Mouse (Mus musculus): ENCODE measurements around the gene Spcs2. TPM values are rescaled to one million over a fixed set of nuclear protein-coding genes. Genes with fewer than 3 reads are reported as not detected.

Gene Spcs2
- polyA plus RNA-seq, 1 experiment from 2014 or later: 386 TPM

DNA sequence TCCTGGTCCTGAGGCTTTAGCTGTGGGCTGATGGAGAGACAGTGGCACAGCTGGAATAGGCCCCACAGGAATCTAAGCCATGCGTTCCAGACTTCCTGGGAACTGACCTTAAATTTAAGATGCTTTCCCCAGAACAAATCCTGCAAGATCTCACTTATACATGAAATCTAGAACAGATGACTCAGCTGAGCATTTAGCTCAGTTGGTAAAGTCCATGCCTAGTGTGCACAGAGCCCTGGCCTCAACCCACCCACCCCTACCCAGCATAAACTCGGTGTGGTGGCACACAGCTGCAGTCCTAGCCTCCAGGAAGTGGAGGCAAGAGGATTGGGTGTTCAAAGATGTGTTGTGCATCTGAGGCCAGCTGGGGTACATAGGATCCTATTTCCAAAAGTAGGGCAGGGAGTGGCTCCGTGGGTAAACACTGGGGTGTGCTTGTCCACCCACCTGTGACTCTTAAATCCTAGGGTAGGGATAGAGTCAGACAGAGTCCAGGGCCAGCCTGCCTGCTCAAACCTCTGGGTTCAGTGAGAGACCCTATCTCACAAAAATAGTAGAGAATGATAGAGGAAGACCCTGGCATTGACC is 27.0 kb upstream of the Spcs2 start:
- H3K4me1 ChIP-seq: no peaks in the 10 kb centered on the region
- H3K9ac ChIP-seq: no peak overlapping the region
- no peak overlapping the region for H3K27ac ChIP-seq
- no peak overlapping the region for H3K4me3 ChIP-seq (replicated peaks)
- no peaks in the 10 kb centered on the region for H3K27me3 ChIP-seq (replicated peaks)
- no peaks in the 10 kb centered on the region for H3K36me3 ChIP-seq
- no peak for ATAC-seq (ENCODE audit: insufficient read depth, low FRiP score, low read depth)
- H3K4me2 ChIP-seq: no peak overlapping the region
- no peaks in the 10 kb centered on the region for H3K9me3 ChIP-seq
- 69% methylated on average over 3 of the region's 3 CpGs for WGBS

DNA sequence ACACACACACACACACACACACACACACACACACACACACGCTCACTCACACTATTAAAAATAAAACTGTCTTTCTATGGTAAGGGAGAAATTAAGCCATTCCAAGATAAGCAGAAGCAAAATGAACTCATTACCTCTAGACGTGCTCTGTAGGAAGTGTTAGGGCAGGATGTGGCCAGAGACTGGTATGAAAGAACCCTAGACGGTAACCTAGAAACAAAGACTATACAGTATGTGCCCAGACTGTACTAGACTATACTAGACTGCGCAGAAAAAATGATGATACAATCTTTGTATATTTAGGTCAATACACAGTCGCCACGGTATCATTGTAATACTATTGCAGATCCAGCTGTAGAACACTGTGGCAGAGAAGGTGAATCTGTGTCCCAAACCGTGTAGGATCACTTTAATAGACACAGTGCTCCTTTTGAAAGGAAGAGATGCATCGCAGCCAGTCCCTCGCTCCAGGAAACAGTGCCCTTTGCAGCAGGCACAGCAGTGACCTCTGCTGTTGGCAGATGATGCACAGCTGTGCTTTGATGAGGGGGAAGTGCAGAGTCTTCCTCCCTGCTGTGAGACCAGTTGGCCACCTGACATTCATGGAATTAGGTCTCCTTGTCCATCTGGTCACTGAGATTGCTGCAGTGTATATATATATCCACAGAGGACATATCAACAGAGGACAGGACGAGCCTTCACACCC is 26.1 kb upstream of the Spcs2 start:
- no peaks in the 10 kb centered on the region for H3K9me3 ChIP-seq
- H3K4me3 ChIP-seq (replicated peaks): no peak overlapping the region
- no peak overlapping the region for H3K9ac ChIP-seq
- no peak overlapping the region for H3K4me2 ChIP-seq
- no peak for ATAC-seq (ENCODE audit: insufficient read depth, low FRiP score, low read depth)
- H3K27ac ChIP-seq: no peak overlapping the region
- no peaks in the 10 kb centered on the region for H3K36me3 ChIP-seq
- no peaks in the 10 kb centered on the region for H3K27me3 ChIP-seq (replicated peaks)
- H3K4me1 ChIP-seq: no peaks in the 10 kb centered on the region
- 44% methylated on average over 10 of the region's 10 CpGs for WGBS

GRCm38 (mm10) chr7:99887743-99888142 is 24.5 kb upstream of the Spcs2 start:
- H3K27me3 ChIP-seq (replicated peaks): no peaks in the 10 kb centered on the region
- ATAC-seq (ENCODE audit: insufficient read depth, low FRiP score, low read depth): no peak
- H3K9ac ChIP-seq: no peak overlapping the region
- no peaks in the 10 kb centered on the region for H3K36me3 ChIP-seq
- H3K27ac ChIP-seq: no peak overlapping the region
- H3K9me3 ChIP-seq: no peaks in the 10 kb centered on the region
- H3K4me1 ChIP-seq: no peaks in the 10 kb centered on the region
- H3K4me3 ChIP-seq (replicated peaks): no peak overlapping the region
- H3K4me2 ChIP-seq: no peak overlapping the region

DNA sequence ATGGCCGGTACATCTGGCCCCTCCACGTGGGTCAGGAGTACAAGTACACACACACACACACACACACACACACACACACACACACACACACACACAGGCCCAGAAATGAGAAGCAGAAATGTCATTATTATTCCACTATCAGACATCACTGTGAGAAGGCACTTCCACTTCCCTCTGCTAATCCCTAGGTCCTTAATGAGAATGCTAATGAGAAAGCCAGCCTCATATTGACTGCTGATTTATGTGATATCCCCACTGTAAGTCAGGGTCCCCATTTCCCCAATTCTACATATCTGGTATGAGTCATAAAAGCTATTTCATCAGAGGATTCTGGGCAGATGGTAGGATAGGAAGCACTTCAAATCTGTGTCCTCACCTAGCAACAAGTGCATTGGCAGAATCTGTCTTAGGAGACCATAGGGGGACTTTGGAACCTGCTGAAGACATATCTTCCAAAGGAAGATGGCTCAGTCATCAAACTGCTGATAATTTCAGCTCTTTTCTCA is 24.0 kb upstream of the Spcs2 start:
- Histone ChIP-seq H3K4me3 (replicated peaks) (no peak overlapping the region), H3K4me2 (no peak overlapping the region), H3K36me3 (no peaks in the 10 kb centered on the region), H3K9ac (no peak overlapping the region), H3K27me3 (replicated peaks) (no peaks in the 10 kb centered on the region), H3K4me1 (no peaks in the 10 kb centered on the region), H3K9me3 (no peaks in the 10 kb centered on the region), H3K27ac (no peak overlapping the region)
- no peak for ATAC-seq (ENCODE audit: insufficient read depth, low FRiP score, low read depth)
- WGBS: 76% methylated on average over 2 of the region's 2 CpGs

DNA sequence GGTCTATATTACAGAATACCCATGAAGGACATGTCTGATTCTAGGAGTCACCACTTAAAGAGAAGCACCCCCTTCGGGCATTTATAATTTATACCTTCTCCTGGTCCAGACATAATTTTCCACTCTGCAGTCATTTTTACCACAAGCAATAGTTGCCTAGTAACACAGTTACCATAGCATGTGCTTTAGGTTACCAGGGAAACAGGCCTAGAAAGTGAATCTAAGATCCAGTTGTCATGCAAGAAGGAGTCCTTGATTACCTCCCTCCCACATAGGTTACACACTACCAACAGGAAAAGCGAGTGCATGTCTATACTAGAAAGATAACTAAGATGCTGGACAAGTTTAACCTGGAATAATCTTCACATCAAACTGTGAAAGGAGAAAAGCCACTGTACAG is 15.0 kb upstream of the Spcs2 start:
- Histone ChIP-seq H3K4me1 (no peaks in the 10 kb centered on the region), H3K4me2 (no peak overlapping the region), H3K36me3 (no peaks in the 10 kb centered on the region), H3K27ac (no peak overlapping the region), H3K9ac (no peak overlapping the region), H3K27me3 (replicated peaks) (no peaks in the 10 kb centered on the region), H3K4me3 (replicated peaks) (no peak overlapping the region), H3K9me3 (no peaks in the 10 kb centered on the region)
- WGBS: 79% methylated on average over 2 of the region's 2 CpGs
- ATAC-seq (ENCODE audit: insufficient read depth, low FRiP score, low read depth): no peak

DNA sequence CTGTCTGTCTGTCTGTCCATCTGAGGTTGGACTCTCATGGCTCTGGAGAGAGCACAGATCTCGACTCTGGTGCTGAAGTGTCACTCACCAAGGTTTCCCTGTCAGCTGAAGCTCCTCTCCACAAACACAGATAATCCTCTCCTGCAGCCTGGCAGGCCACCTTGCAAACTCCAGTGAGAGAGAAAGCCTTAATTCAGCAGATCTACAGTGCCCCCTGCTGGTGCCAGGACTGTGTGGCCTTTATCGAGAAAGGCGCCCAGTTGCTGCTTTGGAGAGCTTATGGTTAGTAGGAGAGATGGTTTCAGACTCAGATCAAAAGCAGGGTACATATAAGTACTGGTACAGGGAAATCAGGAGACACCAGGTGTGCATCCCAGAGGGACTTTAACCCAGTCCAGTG is 13.1 kb upstream of the Spcs2 start:
- Histone ChIP-seq H3K4me3 (replicated peaks) (no peak overlapping the region), H3K27ac (no peak overlapping the region), H3K27me3 (replicated peaks) (no peaks in the 10 kb centered on the region), H3K4me2 (no peak overlapping the region), H3K9ac (no peak overlapping the region), H3K9me3 (no peaks in the 10 kb centered on the region), H3K4me1 (no peaks in the 10 kb centered on the region), H3K36me3 (no peaks in the 10 kb centered on the region)
- no peak for ATAC-seq (ENCODE audit: insufficient read depth, low FRiP score, low read depth)
- under 1% methylated on average over 3 of the region's 3 CpGs for WGBS

- WGBS: 34% methylated on average over 5 of the region's 5 CpGs
- ATAC-seq (ENCODE audit: insufficient read depth, low FRiP score, low read depth): no peak
- Histone ChIP-seq H3K4me2 (no peak overlapping the region), H3K36me3 (no peaks in the 10 kb centered on the region), H3K4me1 (no peaks in the 10 kb centered on the region), H3K27ac (no peak overlapping the region), H3K27me3 (replicated peaks) (no peaks in the 10 kb centered on the region), H3K9me3 (no peaks in the 10 kb centered on the region), H3K9ac (no peak overlapping the region), H3K4me3 (replicated peaks) (no peak overlapping the region)
Observed at GRCm38 (mm10) chr7:99875891-99876290, 12.6 kb upstream of the Spcs2 start.

DNA sequence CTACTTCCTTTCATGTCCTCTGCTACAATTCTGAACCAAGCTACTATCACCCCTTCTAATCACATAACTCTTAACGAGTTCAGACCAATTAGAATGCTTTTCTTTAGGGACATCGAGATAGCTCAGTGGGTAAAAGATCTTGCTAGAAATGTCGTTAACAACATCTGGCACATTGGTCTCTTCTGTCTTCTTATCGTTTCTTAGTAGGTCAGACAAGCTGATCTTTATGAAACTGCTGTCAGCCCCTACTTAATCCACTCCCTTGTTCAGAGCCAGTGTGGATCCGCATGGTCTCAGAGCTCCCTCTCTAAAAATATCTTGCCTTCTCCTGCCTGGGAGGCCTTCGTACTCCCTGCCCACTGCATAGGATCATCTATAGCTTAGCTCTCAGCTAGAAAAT is 10.7 kb upstream of the Spcs2 start:
- WGBS: 68% methylated on average over 6 of the region's 6 CpGs
- H3K36me3 ChIP-seq: no peaks in the 10 kb centered on the region
- no peak overlapping the region for H3K9ac ChIP-seq
- no peaks in the 10 kb centered on the region for H3K9me3 ChIP-seq
- H3K4me1 ChIP-seq: no peaks in the 10 kb centered on the region
- H3K4me2 ChIP-seq: no peak overlapping the region
- ATAC-seq (ENCODE audit: insufficient read depth, low FRiP score, low read depth): no peak
- H3K4me3 ChIP-seq (replicated peaks): no peak overlapping the region
- H3K27ac ChIP-seq: no peak overlapping the region
- no peaks in the 10 kb centered on the region for H3K27me3 ChIP-seq (replicated peaks)

DNA sequence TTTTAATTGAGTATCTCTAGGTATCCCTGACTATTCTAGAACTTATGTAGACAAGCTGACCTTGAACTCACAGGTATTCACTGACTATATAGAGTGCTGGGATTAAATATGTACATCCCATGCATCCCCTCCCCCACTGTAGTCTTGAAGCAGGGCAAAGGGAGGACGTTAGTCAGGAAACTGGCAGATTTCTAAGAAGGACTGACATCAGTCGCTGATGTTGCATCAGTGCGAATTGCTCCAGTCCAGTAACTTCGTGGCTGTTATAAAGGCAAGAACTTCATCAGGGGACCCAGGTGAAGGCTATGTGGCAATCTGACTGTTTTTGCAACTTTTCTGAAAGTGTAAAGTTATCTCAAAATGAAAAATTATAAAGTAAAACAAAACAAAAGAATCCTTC is 6.0 kb upstream of the Spcs2 start:
- WGBS: 63% methylated on average over 4 of the region's 4 CpGs

DNA sequence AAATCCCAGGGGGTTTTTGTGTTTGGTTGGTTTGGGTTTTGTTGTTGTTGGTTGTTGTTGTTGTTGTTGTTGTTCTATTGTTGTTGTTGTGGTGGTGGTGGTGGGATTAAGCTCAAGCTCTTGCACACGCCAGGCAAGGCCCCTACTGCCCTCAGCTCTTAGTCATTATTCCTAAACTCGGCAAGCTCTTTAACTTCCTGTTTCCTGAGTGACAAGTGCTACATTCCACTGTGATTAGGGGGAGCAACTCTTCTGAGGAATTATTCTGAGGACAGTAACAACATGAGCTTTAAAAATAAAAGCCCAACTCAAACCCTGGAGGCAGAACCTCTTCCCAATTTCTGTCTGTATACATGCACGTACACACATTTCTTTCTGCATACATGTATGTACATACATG is 2.0 kb upstream of the Spcs2 start:
- Histone ChIP-seq H3K9ac (no peak overlapping the region), H3K36me3 (no peaks in the 10 kb centered on the region), H3K27me3 (replicated peaks) (no peaks in the 10 kb centered on the region), H3K4me2 (no peak overlapping the region), H3K27ac (no peak overlapping the region), H3K9me3 (no peaks in the 10 kb centered on the region), H3K4me3 (replicated peaks) (no peak overlapping the region), H3K4me1 (no peaks in the 10 kb centered on the region)
- ATAC-seq (ENCODE audit: insufficient read depth, low FRiP score, low read depth): no peak
- 45% methylated on average over 3 of the region's 3 CpGs for WGBS

More for the DNA sequence above, 6.0 kb upstream of the Spcs2 start:
- no peak overlapping the region for H3K4me3 ChIP-seq (replicated peaks)
- no peaks in the 10 kb centered on the region for H3K27me3 ChIP-seq (replicated peaks)
- no peaks in the 10 kb centered on the region for H3K36me3 ChIP-seq
- H3K9me3 ChIP-seq: no peaks in the 10 kb centered on the region
- no peak overlapping the region for H3K27ac ChIP-seq
- H3K4me2 ChIP-seq: no peak overlapping the region
- no peak overlapping the region for H3K9ac ChIP-seq
- ATAC-seq (ENCODE audit: insufficient read depth, low FRiP score, low read depth): no peak
- H3K4me1 ChIP-seq: no peaks in the 10 kb centered on the region

DNA sequence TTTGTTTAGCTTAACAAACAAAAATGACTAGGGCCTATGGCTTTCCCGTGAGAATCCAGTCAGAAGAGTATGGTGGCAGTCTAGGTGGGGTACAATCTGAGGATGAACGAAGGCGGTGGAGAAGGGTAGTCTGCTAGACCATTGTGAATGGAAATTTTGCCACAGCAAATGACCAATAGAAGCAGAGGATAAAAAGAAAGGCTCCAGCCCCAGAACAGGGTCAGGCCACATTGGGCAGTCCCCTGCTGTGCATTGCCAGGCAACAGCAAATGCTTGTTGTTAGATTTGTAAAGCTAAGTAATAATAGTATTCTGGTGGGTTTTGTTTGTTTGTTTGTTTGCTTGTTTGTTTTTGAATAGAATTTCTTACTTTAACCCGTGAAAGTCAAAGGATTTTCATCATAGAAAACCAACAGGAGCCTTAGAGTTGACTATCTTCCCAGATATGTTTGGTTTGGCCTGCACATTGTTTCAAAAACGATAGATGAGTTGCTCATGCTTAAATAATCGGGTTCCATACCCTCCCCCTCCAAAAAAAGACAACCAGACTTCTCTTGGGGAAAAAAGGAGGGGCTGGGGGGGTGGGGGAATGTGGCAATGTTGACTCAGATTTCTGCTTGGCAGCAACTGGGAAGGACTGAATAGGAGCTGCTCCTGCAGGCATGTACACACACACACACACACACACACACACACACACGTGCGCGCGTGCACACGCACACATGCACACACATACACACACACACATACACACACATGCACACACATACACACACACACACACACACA is 1.2 kb upstream of the Spcs2 start:
- H3K9me3 ChIP-seq: no peaks in the 10 kb centered on the region
- no peak overlapping the region for H3K4me3 ChIP-seq (replicated peaks)
- H3K4me1 ChIP-seq: no peaks in the 10 kb centered on the region
- no peak overlapping the region for H3K9ac ChIP-seq
- WGBS: 60% methylated on average over 11 of the region's 11 CpGs
- H3K27me3 ChIP-seq (replicated peaks): no peaks in the 10 kb centered on the region
- ATAC-seq (ENCODE audit: insufficient read depth, low FRiP score, low read depth): no peak
- H3K4me2 ChIP-seq: no peak overlapping the region
- H3K27ac ChIP-seq: no peak overlapping the region
- no peaks in the 10 kb centered on the region for H3K36me3 ChIP-seq
